Mouse (Mus musculus) C2C12 (cell line): ENCODE data around the gene Dixdc1.

Experiments
- CTCF ChIP-seq: IDR thresholded peaks from one replicate; pipeline ENCODE4 v1.5.1; 2011; ENCODE audit not compliant: control insufficient read depth, insufficient read depth, insufficient read length
- MAX ChIP-seq: IDR thresholded peaks from one replicate; pipeline ENCODE4 v1.6.1; 2011; ENCODE audit warnings: mild to moderate bottlenecking, control low read depth
- MYOD1 ChIP-seq: IDR thresholded peaks from one replicate; pipeline ENCODE4 v1.6.1; 2011; ENCODE audit warnings: low read depth; ENCODE audit not compliant: control insufficient read depth, insufficient read length
- MYOG ChIP-seq: IDR thresholded peaks from one replicate; pipeline ENCODE4 v1.6.1; 2011; ENCODE audit not compliant: control insufficient read depth, insufficient read length; ENCODE audit errors: extremely low read depth
- USF1 ChIP-seq: IDR thresholded peaks from one replicate; pipeline ENCODE4 v1.6.1; 2011; ENCODE audit warnings: low read depth, mild to moderate bottlenecking, control low read depth, moderate library complexity

DNA sequence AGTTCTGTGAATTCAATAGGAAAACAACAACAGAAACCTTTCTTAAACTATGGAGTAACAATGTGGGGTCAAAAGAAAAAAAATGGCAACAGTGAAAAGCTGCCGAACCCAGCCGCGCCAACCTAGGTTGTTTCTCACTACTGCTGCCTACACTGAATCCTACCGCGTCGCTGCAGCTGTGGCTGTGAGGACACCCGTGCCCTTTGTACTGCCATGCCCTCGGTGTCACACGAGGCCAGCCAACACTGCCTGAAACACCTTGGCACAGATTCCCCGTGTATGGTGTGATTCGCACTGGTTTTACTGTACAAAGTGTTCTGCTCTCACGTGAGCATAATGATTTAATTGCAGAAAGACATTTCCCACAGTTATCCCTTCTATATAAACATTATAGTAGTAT lies 78.9 kb downstream of the Dixdc1 start:
- no peak for TF ChIP-seq CTCF
- no peak for TF ChIP-seq MAX
- TF ChIP-seq USF1, result no peak
- no peak for TF ChIP-seq MYOD1
- no peak for TF ChIP-seq MYOG
